Mouse (Mus musculus) embryo, embryonic 11 days (tissue): ENCODE data around the gene Smu1.
"Not testable (repeated sequence)": the region's sequence is repeated elsewhere in the genome, so short reads cannot be mapped to it uniquely, and the experiment has no call there.

ENCODE experiments used
- DNase-seq: peaks from one replicate; pipeline ENCODE4 v3.0.0-alpha.2; 2015

Smu1 gene

GRCm38 (mm10) chr4:40757780-40758420, at the start of gene Smu1:
TSS of gene Smu1 (minus strand) at chr4:40757923.
- peak; percentile 98 for DNase-seq

GRCm38 (mm10) chr4:40807382-40807781, 49.7 kb upstream of the Smu1 start:
- no peak for DNase-seq

DNA sequence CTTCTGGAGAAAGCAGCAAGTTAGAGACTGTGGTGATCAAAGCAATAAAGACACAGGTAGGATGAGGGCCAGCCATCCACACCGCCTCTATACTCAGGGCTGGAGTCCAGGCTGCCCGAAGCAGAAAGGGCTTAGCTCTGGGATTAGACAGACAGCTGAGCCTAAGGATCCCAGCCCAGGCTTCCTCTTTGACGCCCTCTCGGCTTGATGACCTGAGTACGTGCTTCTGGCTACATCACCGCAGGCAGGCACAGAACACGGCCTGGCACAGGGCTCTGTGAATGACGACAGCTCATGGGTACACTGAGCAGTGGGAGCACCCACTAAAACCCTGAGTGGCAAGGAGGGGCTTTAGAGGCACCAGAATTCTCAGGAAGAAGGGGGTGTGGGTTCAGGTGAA, 47.7 kb upstream of the Smu1 start:
- DNase-seq = no peak

- no peak for DNase-seq
These were observed 45.1 kb upstream of the Smu1 start for GRCm38 (mm10) chr4:40802787-40803186.

- no peak for DNase-seq
These were observed 44.2 kb upstream of the Smu1 start for GRCm38 (mm10) chr4:40801908-40802307.

GRCm38 (mm10) chr4:40800873-40801272, 43.1 kb upstream of the Smu1 start:
- DNase-seq = no peak

- not testable (repeated sequence) for DNase-seq
These were observed 41.3 kb upstream of the Smu1 start for GRCm38 (mm10) chr4:40798833-40799555.

DNA sequence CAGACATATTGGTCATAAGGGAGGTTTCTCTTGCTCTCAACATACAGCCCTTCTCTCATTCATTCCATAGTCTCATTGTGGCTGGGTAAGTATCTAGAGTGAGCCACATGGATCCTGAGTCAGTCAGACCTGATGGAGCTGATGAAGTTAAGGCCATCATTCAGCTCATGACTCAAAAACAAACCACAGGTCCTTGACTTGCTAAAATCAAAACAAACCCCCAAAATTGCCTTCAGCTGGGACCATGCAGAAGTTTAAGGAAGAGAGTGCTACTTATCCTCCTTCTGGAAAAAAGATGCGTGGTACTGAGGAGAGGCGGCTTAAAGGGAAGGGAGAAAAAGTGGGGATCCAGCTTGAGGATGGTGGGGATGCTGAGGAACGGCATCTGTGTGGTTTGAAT, 38.0 kb upstream of the Smu1 start:
- DNase-seq = no peak

- no peak for DNase-seq
These were observed 36.6 kb upstream of the Smu1 start for GRCm38 (mm10) chr4:40794320-40794719.

- no peak for DNase-seq
These were observed 33.5 kb upstream of the Smu1 start for GRCm38 (mm10) chr4:40791176-40791575.

DNA sequence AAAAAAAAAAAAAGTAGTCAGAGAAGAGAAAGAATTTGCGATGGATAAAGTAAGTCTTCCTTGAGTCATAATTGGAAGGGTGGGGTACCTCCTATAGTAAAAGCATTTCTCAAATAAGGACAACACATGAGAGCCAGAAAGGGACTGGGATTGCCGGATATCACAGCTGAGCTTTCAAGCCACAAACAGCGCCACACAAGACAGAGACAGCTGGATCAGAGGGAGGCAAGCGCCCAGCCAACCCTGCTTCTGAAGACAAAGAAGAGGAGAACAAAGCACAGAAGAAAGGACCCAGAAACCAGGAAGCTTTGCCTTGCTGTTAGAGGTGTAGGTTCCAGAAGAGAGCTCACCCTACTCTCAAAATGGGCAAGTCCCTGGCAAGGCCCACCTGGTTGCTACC, 28.9 kb upstream of the Smu1 start:
- no peak for DNase-seq

DNA sequence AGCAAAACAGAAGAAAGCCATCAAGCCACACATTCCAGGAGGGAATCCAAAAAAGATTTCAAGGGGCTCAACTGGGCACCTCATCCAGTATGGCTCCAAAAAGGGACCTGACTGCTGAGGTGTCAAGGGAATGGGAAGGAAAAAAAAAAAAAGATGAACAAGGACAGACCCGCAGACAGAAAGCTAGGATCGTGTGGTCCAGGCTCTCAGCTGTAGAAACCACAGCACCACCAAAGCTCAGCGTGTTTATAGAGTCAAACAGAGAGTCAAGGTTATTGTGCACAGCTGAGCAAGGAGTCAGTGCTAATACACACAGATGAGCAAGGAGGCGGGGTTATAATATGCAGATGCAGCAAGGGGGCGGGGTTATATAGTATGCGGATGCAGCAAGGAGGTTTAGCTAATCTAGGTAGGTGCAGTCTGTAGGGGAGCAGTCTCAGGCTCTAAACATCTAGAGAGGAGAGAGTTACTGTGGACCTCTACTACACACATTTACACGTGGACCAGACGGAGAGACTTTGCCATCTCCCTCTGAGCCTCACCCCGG, 28.0 kb upstream of the Smu1 start:
- no peak for DNase-seq

DNA sequence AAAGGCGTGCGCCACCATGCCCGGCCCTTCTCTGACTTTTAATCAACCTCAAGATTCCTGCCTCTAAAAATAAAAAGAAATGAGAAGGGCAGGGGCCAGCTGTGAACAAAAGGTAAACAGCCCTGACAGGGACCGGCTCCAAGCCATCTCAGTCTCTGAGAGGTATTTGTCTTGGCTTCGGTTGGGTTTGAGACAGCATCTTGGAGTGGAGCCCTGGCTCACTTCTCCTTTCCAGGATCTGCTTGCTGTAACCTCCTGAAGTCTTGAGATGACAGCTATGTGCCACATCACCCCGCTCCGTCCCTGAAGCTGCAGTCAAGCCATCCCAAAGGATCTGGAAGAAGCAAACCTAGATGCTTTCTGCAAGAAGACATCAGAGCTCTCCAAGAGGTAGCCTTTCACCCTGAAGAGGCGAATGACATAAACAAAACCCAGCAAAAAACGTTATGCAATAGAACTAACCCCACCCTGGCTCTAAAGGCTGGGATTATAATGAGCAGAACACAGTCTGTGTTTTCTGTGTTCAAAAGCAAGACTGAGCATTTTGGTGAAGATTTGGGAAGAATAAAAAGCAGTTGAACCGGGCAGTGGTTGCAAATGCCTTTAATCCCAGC, 26.9 kb upstream of the Smu1 start:
- DNase-seq = no peak

DNA sequence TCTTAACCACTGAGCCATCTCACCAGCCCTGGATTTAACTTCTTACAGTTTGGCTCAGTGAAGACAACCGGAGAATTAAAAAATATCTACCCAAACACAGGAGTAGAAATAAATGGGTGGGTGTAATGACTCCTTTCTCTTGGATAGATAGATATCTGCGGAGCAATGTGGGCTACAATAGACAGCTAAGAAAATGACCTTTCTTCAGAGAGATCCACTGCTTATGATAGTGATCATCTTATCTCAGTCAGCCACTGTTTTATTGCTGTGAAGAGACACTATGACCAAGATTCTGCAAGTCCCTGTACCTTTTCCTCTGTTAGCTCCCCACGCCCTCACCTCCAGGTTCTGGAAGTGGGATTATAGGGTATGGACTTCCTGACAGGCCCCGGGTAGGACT, 25.3 kb upstream of the Smu1 start:
- no peak for DNase-seq

DNA sequence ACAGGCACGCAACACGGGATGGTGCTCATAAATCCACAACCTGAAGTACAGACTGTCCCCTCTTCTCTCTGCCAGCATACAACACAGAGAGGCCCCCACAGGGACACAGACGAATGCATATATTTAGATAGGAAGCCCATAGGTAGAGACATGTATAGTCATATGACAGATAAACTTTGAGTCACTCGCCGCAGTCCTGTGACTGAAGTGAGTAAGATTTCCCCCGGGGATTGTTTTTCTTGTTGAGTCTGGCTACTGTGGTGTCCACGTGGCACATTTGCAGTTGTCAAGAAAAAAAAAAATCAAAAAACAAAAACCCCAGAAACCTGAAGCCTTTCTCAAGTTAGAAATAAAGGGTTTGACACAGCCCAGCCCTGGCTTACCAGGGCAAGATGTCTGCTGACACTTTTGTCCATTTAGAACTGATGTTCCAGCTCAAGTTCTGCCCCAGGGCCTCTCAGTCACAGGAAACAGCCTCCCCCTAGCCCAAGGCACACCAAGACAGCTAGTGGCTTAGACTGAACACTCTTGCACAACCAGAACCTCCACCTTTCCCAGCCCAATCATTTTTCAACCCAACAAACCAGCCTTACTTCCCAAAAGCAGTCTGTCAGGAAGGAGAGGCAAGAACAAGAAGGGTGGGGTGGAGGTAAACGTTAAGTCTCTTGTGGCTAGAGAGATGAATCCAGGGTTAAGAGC, 24.2 kb upstream of the Smu1 start:
- peak; percentile 51 for DNase-seq

DNA sequence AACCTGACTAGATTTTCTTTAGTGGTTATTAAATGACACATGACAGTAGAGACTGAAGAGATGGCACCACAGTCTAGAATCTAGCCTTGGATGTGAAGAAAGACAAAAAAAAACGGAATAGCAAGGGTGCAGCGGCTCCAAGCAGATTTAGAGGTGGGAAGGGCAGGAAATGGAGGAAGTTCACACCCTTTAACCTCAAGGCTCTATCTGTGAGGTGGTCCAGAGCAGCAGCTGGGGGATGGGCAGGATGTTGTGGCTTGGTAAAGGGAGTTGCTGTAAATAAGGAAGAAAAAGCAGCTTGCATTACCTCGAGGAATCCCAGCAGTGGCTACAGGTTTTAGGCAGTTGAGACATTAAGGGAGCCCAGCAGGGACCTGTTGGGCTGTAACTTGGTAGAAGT, 23.4 kb upstream of the Smu1 start:
- DNase-seq = no peak

GRCm38 (mm10) chr4:40778656-40779055, 20.9 kb upstream of the Smu1 start:
- no peak for DNase-seq

DNA sequence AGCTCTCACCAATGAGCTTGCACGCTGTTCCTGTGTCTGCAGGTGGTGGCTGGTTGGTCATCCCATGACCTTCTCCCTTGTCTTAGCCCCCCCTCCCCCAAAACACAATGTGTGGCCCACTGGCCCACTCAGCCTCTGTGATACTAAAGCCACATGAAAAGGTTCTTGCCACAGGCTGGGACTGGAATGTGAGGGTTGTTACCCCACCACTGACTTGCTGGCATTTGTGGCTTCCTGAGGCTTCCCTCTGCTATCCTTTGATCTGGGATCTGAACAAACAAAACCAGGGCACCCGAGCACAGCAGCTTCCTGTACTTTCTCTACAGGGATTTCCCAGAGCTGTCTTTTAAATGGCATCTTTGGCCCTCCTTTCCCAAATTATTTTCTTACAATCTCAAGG, 19.4 kb upstream of the Smu1 start:
- no peak for DNase-seq

DNA sequence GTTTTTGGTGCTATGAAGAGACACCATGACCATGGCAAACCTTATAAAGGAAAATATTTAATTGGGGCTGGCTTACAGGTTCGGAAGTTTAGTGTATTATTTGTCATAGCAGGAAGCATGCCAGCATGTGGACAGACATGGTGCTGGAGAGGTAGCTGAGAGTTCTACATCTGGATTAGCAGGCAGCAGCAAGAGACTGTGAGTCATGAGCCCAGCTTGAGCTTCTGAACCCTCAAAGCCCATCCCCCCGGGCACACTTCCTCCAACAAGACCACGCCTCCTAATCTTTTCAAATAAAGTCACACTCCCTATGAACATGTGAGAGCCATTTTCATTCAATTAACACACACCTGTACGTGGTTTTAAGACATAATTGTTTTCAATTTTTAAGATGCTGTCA, 18.7 kb upstream of the Smu1 start:
- no peak for DNase-seq

GRCm38 (mm10) chr4:40774279-40775259, 16.8 kb upstream of the Smu1 start:
- DNase-seq = peak; percentile 89

DNA sequence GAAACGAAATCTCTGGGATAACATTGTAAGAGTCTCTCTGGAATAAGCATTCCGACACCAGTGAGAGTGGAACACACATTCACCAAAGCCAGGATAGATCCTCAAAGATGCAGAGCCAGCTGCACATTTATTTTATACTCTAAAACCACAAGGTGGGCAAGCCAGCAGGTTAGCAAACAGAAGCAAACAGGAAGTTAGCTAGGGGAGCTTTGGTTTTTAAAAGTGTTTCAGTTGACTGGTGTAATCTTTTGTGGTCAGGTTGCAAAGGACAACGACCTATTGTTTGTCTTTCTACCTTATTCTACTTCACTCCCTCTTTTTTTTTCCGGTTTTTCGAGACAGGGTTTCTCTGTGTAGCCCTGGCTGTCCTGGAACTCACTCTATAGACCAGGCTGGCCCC, 2.2 kb upstream of the Smu1 start:
- DNase-seq = no peak

- no peak for DNase-seq
These were observed 455 bp downstream of the Smu1 start for GRCm38 (mm10) chr4:40757157-40757779.
